Mouse (Mus musculus) T-helper 17 cell (primary cell): Measurements from ENCODE around the gene Ube2cbp.

ENCODE experiments used
- in situ Hi-C, 2 experiments: fragments of 300-600 bp; cut with MboI, MseI; formaldehyde crosslinking; loops; 1 replicate in 1 of 2; 2 replicates in 1 of 2; pipeline ENCODE4 v1.15.1; 2025; ENCODE audit warnings: high pct_unique_total_duplicates in 2 of 2

Ube2cbp gene

GRCm38 (mm10) chr9:86330591-86330990, 134.2 kb downstream of the Ube2cbp start:
- in situ Hi-C loops: loop anchor here in 1 of 2 experiments (10.0 kb wide), 1 partner anchor 316 kb away; no protein-coding TSS in a partner anchor

DNA sequence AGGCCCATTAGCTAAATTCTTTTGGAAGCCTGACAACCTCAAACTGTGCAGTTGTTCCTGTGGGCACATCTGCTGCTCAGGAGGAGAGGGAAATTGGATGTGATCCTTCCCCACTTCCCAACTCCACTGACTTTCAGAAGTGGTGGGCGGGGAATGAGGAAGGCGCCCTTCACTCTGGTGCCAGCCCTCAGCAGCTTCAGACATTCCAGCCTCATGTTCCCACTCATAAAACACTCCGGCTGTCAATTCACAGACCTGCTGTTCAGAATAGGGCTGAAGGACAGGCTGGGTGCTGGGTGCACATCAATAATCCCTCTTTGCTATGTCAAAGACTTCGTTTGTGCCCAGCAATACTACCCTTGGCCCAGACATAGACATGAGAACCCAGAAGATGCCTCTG, 136.5 kb downstream of the Ube2cbp start:
- in situ Hi-C loops: no loop called here

GRCm38 (mm10) chr9:86327341-86327740, 137.4 kb downstream of the Ube2cbp start:
- in situ Hi-C loops: no loop called here

- in situ Hi-C loops: no loop called here
Observed at GRCm38 (mm10) chr9:86324772-86325171, 140.0 kb downstream of the Ube2cbp start.

- in situ Hi-C loops: loop anchor here in 1 of 2 experiments (10.0 kb wide), 1 partner anchor 1875 kb away; no protein-coding TSS in a partner anchor
Observed at GRCm38 (mm10) chr9:86319516-86320140, 145.1 kb downstream of the Ube2cbp start.

- in situ Hi-C loops: loop anchor here in 1 of 2 experiments (10.0 kb wide), 1 partner anchor 1871 kb away; no protein-coding TSS in a partner anchor
Observed at GRCm38 (mm10) chr9:86315700-86316099, 149.1 kb downstream of the Ube2cbp start.

DNA sequence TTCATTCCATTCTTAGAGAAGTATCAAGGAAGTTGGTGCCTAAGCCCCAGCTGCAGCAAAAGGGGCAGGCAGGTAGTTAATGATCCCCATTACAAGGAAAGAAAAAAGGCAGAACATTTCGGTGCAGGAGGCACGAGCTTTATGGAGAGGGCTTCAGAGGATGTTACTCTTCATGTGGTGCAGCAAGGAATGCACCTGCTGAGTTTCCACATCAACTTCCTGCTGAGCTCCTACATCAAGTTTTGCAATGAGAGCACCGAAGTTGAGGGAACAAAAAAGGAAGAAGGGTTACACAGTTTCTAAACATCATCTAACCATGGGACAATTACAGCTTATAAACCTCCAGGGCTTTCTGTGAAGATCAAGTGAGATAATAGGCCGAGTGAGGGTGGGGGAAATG, 156.1 kb downstream of the Ube2cbp start:
- in situ Hi-C loops: no loop called here

- in situ Hi-C loops: no loop called here
Observed at GRCm38 (mm10) chr9:86306556-86306955, 158.2 kb downstream of the Ube2cbp start.

- in situ Hi-C loops: no loop called here
Observed at GRCm38 (mm10) chr9:86301407-86301806, 163.3 kb downstream of the Ube2cbp start.

- in situ Hi-C loops: no loop called here
Observed at GRCm38 (mm10) chr9:86298596-86298995, 166.2 kb downstream of the Ube2cbp start.

DNA sequence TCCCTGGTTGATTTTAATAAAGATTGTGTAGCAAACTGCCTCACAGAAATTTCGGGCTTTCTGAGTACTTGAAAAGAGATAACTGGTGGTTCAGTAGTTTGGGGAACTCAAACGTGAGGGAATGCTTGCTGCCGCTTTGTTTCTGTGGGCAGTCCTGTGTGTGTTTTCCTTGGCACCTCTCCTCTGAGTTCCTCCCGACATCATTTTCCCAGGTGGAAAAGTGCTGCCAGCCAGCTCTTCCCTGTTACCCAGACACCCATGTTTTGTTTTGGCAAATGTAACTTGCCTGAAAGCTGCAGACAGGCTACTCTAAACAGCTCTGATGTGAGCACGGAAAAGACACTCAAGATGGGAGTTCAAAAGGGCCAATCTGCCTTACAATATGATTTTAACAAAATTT, 166.6 kb downstream of the Ube2cbp start:
- in situ Hi-C loops: no loop called here

DNA sequence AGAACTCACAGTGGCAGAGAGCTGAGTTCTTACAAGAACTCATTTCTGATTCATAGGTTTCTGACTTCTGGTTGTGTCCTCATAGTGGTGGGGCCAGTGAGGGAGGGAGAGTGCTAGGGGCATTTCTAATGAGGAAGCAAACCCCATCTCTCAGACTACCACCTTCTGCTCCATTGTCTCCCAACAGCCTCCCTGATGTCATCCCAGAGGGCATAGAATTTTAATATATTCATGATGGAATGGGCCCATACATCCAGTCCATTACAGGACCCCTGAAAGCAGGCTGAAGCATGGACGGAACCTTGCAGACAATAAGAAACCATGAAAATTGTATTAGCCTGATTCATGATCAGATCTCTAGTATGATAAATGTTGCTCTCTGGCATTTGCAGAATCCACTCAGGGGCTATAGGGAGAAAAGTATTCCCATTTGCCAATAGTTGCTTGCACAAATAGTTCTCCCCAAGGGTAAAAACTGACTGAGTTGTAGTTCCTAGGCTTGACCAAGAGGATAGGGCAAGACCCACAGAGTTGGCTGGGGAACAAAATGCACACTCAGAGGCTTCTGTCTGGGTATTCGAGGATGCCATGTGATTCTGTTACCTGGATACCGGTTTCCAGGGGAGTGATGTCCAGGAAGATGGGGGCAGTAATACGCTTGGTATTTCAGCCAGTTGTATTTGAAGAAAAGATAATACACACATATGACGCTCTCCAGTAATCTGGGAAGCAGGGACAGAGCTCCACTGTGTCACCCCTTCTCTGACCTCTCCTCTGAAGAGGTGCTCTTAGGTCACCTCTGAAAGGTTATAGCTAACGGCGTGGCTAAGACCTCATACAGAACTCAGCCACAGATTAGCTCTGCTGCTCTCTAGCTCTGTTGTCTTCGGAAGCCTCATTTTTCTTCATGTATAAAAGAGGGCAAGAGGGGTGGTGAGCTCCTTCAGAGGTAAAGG, 167.8 kb downstream of the Ube2cbp start:
- in situ Hi-C loops: no loop called here

DNA sequence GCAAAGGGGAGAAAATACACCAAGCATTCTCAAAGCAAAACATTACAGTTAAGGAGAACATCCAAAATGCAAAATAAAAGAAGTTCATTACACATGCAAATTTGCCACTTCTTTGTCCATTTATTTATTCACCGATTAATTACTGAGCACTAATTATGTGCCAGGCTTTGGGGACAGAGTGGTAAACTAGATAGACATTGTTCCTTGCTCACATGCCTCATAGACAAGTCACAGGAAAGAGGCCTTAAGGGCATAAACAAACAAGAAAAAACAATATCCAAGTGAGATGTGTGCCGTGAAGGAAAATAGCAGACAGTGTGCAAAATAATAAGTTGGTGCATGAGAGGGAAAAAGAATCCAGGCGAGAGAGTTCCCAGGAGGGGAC, 177.2 kb downstream of the Ube2cbp start:
- in situ Hi-C loops: no loop called here

- in situ Hi-C loops: no loop called here
Observed at GRCm38 (mm10) chr9:86286830-86287569, 177.8 kb downstream of the Ube2cbp start.

- in situ Hi-C loops: no loop called here
Observed at GRCm38 (mm10) chr9:86282555-86282954, 182.2 kb downstream of the Ube2cbp start.

DNA sequence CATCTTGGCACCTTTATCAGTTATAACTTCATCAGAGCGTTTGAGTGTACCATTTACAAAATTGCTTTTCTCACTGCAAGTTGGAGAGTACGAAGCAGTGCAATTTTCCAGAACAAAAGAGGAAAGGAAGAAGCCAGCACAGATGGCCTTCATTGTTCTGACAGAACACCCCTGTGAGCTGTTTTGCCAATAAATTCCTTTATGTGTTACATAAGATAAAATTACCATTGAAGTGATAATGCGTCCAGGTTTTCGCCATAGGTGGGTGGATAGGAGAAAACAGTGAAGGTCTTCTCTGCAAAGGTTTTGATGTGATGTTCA, 183.6 kb downstream of the Ube2cbp start:
- in situ Hi-C loops: no loop called here

- in situ Hi-C loops: no loop called here
Observed at GRCm38 (mm10) chr9:86280461-86281146, 184.1 kb downstream of the Ube2cbp start.

GRCm38 (mm10) chr9:86269541-86269940, 195.2 kb downstream of the Ube2cbp start:
- in situ Hi-C loops: no loop called here

- in situ Hi-C loops: no loop called here
Observed at GRCm38 (mm10) chr9:86266658-86267057, 198.1 kb downstream of the Ube2cbp start.
